Mouse (Mus musculus) adrenal gland, adult 2 months (tissue): Measurements from ENCODE around the gene Rflnb. TPM values are rescaled to one million over a fixed set of nuclear protein-coding genes. Genes with fewer than 3 reads are reported as not detected.

Source experiments
- DNase-seq: peaks from one replicate; pipeline ENCODE4 v3.0.0; 2021
- long read RNA-seq: library from polyadenylated mRNA; stranded (forward); transcript quantifications from one replicate; pipeline ENCODE4 v2.0.0, GENCODE M21; 2021
- polyA plus RNA-seq: library from polyadenylated mRNA; depleted of rRNA; stranded (reverse); fragments of >200 nt; gene quantifications from 2 replicates; pipeline ENCODE4 v1.2.3, GENCODE M21; 2012; rRNA removed
- total RNA-seq, 2 experiments: library from RNA; stranded (reverse); gene quantifications; 2 replicates each; pipeline ENCODE4 v1.2.3; 2021

Gene Rflnb
- 10 to 100 TPM; 14.8 to 29.8 TPM for total RNA-seq
- polyA plus RNA-seq: 23.1 and 30.5 TPM in 2 replicates
- long read RNA-seq, transcript Rflnb-201 (3 exons, 3,512 nt): major isoform, 14 of 16 reads
- long read RNA-seq, partial matches to known transcripts: 0 of 16 reads
- long read RNA-seq, other reads (novel, unspliced or antisense): 2 of 16 reads

- DNase-seq: peak; percentile 96
Observed at GRCm38 (mm10) chr11:76027139-76028071, at the start of gene Rflnb. Gene Rflnb, minus strand, starts transcription at chr11:76027782.

- peak; percentile 31 for DNase-seq
Observed at GRCm38 (mm10) chr11:76077341-76077740, 49.8 kb upstream of the Rflnb start.

GRCm38 (mm10) chr11:76074296-76075093 lies 46.9 kb upstream of the Rflnb start:
- no peak for DNase-seq

GRCm38 (mm10) chr11:76069816-76070215 lies 42.2 kb upstream of the Rflnb start:
- no peak for DNase-seq

- DNase-seq: no peak
Observed at GRCm38 (mm10) chr11:76066563-76067156, 39.1 kb upstream of the Rflnb start.

GRCm38 (mm10) chr11:76065521-76066095 lies 38.0 kb upstream of the Rflnb start:
- DNase-seq: peak; percentile 64

- DNase-seq: no peak
Observed at GRCm38 (mm10) chr11:76064411-76064810, 36.8 kb upstream of the Rflnb start.

GRCm38 (mm10) chr11:76060906-76061305 lies 33.3 kb upstream of the Rflnb start:
- DNase-seq: no peak

GRCm38 (mm10) chr11:76059971-76060370 lies 32.4 kb upstream of the Rflnb start:
- peak; percentile 23 for DNase-seq

- no peak for DNase-seq
Observed at GRCm38 (mm10) chr11:76056487-76056886, 28.9 kb upstream of the Rflnb start.

- no peak for DNase-seq
Observed at GRCm38 (mm10) chr11:76052496-76052895, 24.9 kb upstream of the Rflnb start.

GRCm38 (mm10) chr11:76050967-76051512 lies 23.5 kb upstream of the Rflnb start:
- DNase-seq: no peak

GRCm38 (mm10) chr11:76050509-76050908 lies 22.9 kb upstream of the Rflnb start:
- DNase-seq: no peak

- no peak for DNase-seq
Observed at GRCm38 (mm10) chr11:76045367-76045766, 17.8 kb upstream of the Rflnb start.

GRCm38 (mm10) chr11:76044468-76044867 lies 16.9 kb upstream of the Rflnb start:
- no peak for DNase-seq

GRCm38 (mm10) chr11:76042882-76043281 lies 15.3 kb upstream of the Rflnb start:
- peak; percentile 32 for DNase-seq

GRCm38 (mm10) chr11:76042041-76042638 lies 14.6 kb upstream of the Rflnb start:
- no peak for DNase-seq

GRCm38 (mm10) chr11:76040761-76041376 lies 13.3 kb upstream of the Rflnb start:
- no peak for DNase-seq

GRCm38 (mm10) chr11:76040106-76040505 lies 12.5 kb upstream of the Rflnb start:
- no peak for DNase-seq

GRCm38 (mm10) chr11:76039271-76040053 lies 11.9 kb upstream of the Rflnb start:
- no peak for DNase-seq
